Mouse (Mus musculus) adrenal gland, postnatal 36 days (tissue): ENCODE results near the gene Celf5. TPM values are rescaled to one million over a fixed set of nuclear protein-coding genes. Genes with fewer than 3 reads are reported as not detected.
A peak's percentile ranks its signal among the peaks of the same experiment; 100 is the strongest.

Experiments
- DNase-seq, 2 experiments: peaks; one replicate each; pipeline ENCODE4 v3.0.0; 2021; ENCODE audit warnings: mixed read lengths in 1 of 2
- microRNA-seq: library from miRNA; unstranded; fragments of <30 nt; microRNA quantifications from one replicate; pipeline ENCODE4 v1.2.0, GENCODE M21; 2021
- total RNA-seq, 2 experiments: library from RNA; stranded (reverse); gene quantifications; 2 replicates each; pipeline ENCODE4 v1.2.3; 2021

The Celf5 gene
- total RNA-seq, 2 experiments from 2014 or later, result 0.20 to 1.2 TPM

DNA sequence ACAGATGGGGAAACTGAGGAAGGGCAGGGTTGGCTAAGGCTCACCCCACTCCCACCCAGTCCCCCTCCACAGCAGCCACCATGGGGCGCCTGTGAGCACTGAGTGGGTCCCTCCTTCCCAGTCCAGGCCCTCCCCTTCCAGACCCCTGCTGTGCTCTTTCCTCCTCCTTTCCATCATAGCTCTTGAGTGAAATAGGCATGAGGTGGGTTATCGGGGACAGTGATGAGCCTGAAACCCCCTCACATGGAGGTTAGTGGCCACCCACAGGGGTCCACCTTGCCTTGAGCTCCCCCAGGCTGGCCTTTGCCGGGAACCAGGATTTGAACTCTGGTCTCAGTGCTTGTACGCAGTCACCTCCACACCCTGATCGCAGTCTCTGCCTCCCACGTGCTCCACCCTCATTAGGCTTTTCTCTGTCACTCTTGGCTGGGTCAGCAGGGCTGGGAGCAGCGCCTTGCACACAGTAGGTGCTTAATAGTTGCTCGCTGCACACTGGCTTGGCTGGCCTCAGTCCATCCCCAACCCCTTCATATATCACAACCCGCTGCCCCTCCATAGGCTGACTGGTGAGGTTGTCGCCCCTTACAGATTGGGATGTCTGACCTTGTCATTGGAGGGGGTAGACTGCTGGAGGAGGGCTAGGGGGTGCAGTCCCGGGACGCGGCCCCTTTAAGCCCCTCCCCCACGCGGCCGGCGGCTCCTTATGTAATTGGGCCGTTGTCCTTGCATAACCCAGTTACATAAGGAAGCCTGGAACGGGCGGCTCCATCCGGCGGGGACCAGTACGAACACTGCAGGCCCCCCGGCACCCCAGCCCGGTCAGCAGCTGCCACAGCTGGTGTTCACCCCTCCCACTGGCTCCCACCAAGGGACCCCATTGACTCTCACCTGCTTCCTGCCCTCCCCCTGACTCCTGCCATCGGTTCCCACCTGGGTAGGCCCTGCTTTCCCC is 68.9 kb downstream of the Celf5 start:
- DNase-seq, result peak; percentile 88 to 93

DNA sequence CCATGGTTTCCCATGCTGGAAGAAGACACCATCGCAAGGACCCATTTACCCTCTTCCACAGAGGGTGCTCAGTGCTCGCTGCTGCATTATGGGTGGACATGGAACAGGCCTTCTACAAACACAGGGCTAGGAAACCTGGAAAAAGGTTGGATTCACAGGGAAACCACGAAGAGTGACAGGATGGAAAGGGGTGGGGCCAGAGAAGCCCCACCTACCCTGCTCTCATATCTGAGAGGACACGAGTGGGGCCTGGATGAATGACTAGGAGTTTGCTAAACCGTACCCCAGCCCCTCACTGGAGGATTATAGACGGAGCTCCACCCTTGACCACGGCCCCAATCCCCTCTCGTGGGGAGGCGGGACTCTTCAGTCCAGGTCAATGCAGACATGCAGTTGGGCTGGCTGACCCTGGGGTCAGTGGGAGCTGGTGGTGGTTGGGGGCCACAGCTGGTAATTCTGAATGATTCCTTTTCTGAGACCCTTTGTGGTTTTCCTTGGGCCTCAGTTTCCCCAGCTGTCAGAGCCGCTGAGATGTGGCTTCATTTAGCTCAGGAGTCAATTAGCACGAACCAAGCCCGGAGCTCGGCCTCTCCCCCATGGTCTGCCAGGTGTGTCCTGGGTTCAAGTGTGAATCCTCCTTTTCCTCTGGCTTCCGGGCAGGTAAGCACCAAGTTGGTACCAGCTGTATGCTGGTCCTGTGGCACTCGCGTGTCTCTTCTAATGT is 69.8 kb downstream of the Celf5 start:
- no peak for DNase-seq

DNA sequence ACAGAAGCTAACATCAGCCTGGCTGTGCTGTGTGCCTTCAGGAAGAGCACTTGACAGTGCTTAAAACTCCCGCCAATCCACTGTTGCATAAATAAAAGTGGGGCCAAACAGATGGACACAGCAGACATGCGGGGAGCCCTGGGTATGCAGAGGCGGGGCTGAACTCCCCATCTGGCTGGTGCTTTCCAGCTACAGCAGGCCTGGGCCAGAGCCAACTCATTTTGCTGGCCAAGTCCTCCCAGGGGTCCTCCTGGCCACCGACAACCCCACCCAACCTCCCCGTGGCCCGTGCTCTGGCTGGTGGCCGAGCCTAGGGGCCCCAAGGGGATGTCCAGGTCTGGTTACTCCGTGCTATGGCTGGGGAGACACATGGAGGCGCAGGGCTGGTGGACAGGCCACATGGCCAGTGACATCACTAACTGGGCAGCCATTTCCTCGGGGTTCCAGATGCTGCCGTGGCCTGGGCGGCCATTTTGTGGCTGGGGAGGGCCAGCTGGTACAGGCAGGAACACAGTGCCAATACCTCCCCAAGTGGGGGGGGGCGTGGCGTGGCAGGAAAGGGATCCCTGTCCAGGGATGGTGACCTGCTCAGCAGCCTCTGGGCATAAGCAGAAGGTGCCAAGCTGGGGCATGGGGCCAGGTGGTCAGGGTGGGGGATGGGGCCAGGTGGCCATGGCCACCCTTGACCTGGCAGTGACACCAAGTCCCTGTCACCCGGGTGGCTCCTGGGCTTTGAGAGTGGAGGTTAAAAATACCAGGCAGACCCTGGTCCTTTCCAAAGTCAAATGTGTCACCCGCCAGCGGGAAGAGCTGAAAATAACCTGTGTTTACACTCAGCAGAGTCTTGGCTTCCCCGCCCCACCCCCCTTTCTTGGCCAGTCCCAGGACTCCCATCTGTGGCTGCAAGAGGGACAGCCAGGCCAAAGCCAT is 70.8 kb downstream of the Celf5 start:
- DNase-seq, result peak; percentile 71 to 87

DNA sequence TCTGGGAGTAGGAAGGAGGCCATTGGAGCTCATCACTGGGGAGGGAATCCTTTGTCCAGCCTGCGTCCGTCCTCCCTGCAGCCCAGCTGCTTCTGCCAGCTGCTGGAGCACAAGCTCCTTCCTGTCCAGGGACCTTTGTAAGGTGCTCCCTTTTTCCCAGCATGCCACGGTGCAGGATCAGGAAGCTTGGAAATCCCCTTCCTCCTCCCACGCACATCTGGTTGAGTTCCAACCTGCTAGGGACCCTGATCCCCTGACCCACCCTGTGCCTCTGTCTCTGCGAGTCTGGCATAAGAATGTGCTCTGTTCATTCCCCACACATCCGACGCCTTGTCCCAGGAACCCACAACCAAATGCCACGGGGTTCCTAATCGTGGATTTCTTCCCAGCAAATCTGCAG is 71.5 kb downstream of the Celf5 start:
- DNase-seq, result peak in 1 of 2 experiments; percentile 49

DNA sequence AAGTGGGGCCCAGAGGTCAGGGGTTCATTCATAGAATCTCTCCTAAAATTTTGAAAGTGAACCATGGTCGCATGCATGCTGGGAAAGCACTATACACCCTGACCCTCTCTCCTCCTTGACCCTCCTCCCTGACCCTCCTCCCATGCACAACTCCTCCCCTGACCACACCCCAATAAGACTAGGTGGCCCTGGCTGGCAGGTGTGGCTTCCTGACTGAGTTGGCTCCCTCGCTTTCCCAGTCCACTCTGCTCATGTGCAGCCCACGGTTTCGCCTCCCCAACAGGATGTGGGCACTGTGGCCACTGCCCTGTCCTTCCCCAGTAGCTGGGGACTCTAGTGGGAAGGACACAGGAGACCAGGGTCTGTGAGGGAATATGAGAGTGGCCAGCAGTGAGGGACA is 72.2 kb downstream of the Celf5 start:
- DNase-seq, result no peak

DNA sequence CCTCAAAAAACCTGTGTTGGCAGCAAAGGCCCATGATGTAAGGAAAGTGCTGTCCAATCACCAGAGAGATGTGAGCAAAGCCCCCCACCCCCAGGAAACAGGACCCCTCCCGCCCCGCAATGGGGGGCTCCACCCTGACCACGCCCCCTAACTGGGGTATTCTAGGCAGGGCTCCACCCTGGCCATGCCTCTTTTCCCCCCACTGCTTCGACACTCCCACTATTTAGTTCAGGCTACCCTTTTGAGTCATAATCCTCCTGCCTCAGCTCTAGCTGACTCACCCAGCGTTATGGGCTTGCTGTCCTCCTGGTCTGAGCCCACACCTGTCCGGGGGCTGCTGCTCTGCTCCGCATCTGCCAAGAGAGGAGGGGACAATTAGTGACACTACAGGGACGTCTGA is 73.2 kb downstream of the Celf5 start:
- no peak for DNase-seq

Small RNA genes lying within 50 kb of the gene (microRNA-seq; reads per million reads assigned to microRNA genes)
- not detected for gene Gm25595
- gene Mir1191b, result not detected

Other genes with a start within 250 kb of the Celf5 start
- gene Zfr2, start 249.6 kb downstream of the Celf5 start, total RNA-seq, result 10 to 100 TPM in 1 of 2 experiments, 1 to 10 TPM in 1; 9.2 to 14.2 TPM
- under 1 TPM; 0.36 to 0.86 TPM for gene Matk, start 229.8 kb downstream of the Celf5 start, total RNA-seq
- gene Mrpl54, start 215.8 kb downstream of the Celf5 start, total RNA-seq, result 100 to 1,000 TPM; 121 to 141 TPM
- gene Apba3, start 215.7 kb downstream of the Celf5 start, total RNA-seq, result 100 to 1,000 TPM in 1 of 2 experiments, 10 to 100 TPM in 1; 78.8 to 109 TPM
- gene Tjp3, start 191.1 kb downstream of the Celf5 start, total RNA-seq, result under 1 TPM; 0.23 to 0.26 TPM
- gene Pip5k1c, start 189.7 kb downstream of the Celf5 start, total RNA-seq, result 10 to 100 TPM; 37.2 to 40.9 TPM
- 10 to 100 TPM; 37.9 to 39.1 TPM for gene Cactin, start 161.6 kb downstream of the Celf5 start, total RNA-seq
- 10 to 100 TPM; 53.2 to 53.9 TPM for gene Tbxa2r, start 154.0 kb downstream of the Celf5 start, total RNA-seq
- gene Gipc3, start 139.4 kb downstream of the Celf5 start, total RNA-seq, result 1 to 10 TPM; 3.5 to 7.7 TPM
- gene Hmg20b, start 132.2 kb downstream of the Celf5 start, total RNA-seq, result 10 to 100 TPM; 88.9 to 92.3 TPM
- 10 to 100 TPM; 16.7 to 22.7 TPM for gene Mfsd12, start 125.2 kb downstream of the Celf5 start, total RNA-seq
- gene 4930404N11Rik, start 116.9 kb downstream of the Celf5 start, total RNA-seq, result 1 to 10 TPM; 1.0 to 3.1 TPM
- 10 to 100 TPM; 37.8 to 49.0 TPM for gene Fzr1, start 104.2 kb downstream of the Celf5 start, total RNA-seq
- 10 to 100 TPM; 48.9 to 54.0 TPM for gene Dohh, start 98.3 kb downstream of the Celf5 start, total RNA-seq
- gene Gm48551, start 98.2 kb downstream of the Celf5 start, total RNA-seq, result 1 to 10 TPM; 1.1 to 1.7 TPM
- 1 to 10 TPM in 1 of 2 experiments, not detected in 1; 1.5 TPM for gene Gm48552, start 93.7 kb downstream of the Celf5 start, total RNA-seq
- gene Smim24, start 89.7 kb downstream of the Celf5 start, total RNA-seq, result 1 to 10 TPM; 1.2 to 1.6 TPM
- gene Nfic, start 27.1 kb downstream of the Celf5 start, total RNA-seq, result 100 to 1,000 TPM in 1 of 2 experiments, 10 to 100 TPM in 1; 93.2 to 114 TPM
- 100 to 1,000 TPM; 123 to 125 TPM for gene Ncln, start 13.7 kb upstream of the Celf5 start, total RNA-seq
- gene S1pr4, start 17.4 kb upstream of the Celf5 start, total RNA-seq, result 1 to 10 TPM; 1.1 to 1.2 TPM
- 1 to 10 TPM; 1.0 to 1.3 TPM for gene Gna15, start 41.5 kb upstream of the Celf5 start, total RNA-seq
- 10 to 100 TPM; 79.2 to 84.2 TPM for gene Gna11, start 62.5 kb upstream of the Celf5 start, total RNA-seq
- 1,000 to 10,000 TPM in 1 of 2 experiments, 100 to 1,000 TPM in 1; 897 to 1,114 TPM for gene Aes, start 76.8 kb upstream of the Celf5 start, total RNA-seq
- 10 to 100 TPM; 30.1 to 65.0 TPM for gene Tle2, start 91.9 kb upstream of the Celf5 start, total RNA-seq
- gene Tle6, start 118.4 kb upstream of the Celf5 start, total RNA-seq, result 10 to 100 TPM; 19.2 to 38.3 TPM
- gene BC025920, start 123.6 kb upstream of the Celf5 start, total RNA-seq, result 1 to 10 TPM in 1 of 2 experiments, under 1 TPM in 1; 0.70 to 1.1 TPM
- 10 to 100 TPM; 17.6 to 20.8 TPM for gene Sirt6, start 145.1 kb upstream of the Celf5 start, total RNA-seq
- 10 to 100 TPM; 19.2 to 19.7 TPM for gene Ankrd24, start 145.8 kb upstream of the Celf5 start, total RNA-seq
- gene Gm10778, start 166.3 kb upstream of the Celf5 start, total RNA-seq, result 1 to 10 TPM; 2.7 to 3.5 TPM
- gene Zfp433, start 222.1 kb upstream of the Celf5 start, total RNA-seq, result 1 to 10 TPM; 5.1 to 5.7 TPM